Mouse (Mus musculus): ENCODE results near the gene Zfp414. TPM values are rescaled to one million over a fixed set of nuclear protein-coding genes. Genes with fewer than 3 reads are reported as not detected.
"Not testable (repeated sequence)": the region's sequence is repeated elsewhere in the genome, so short reads cannot be mapped to it uniquely, and the experiment has no call there.

Gene Zfp414
- polyA plus RNA-seq (2016; fragmentation: Nextera tagmentation; extraction: Ambion mirVana), result 54.3 and 67.0 TPM in 2 replicates

GRCm38 (mm10) chr17:33628621-33629486 is at the start of gene Zfp414:
Gene Zfp414 (plus strand): TSS chr17:33629090.
- H3K27me3 ChIP-seq (ENCODE audit: low read depth, poor library complexity, severe bottlenecking), result no peaks in the 10 kb centered on the region
- peaks cover 26% of the 10 kb centered on the region for H3K4me1 ChIP-seq
- H3K36me3 ChIP-seq, result peaks cover 33% of the 10 kb centered on the region
- H3K9me3 ChIP-seq (replicated peaks), result no peaks in the 10 kb centered on the region
- peak within 1 kb of the TSS; percentile 98 for H3K27ac ChIP-seq (replicated peaks)
- 2% methylated on average over 35 of the region's 35 CpGs for WGBS
- DNase-seq (ENCODE audit: low spot score), result peak; percentile 92
- peak within 1 kb of the TSS; percentile 77 for H3K4me3 ChIP-seq

- no peak overlapping the region for H3K27ac ChIP-seq (replicated peaks)
- DNase-seq (ENCODE audit: low spot score), result no peak
- no peaks in the 10 kb centered on the region for H3K27me3 ChIP-seq (ENCODE audit: low read depth, poor library complexity, severe bottlenecking)
- WGBS, result 92% methylated on average over 4 of the region's 4 CpGs
- no peaks in the 10 kb centered on the region for H3K36me3 ChIP-seq
- H3K4me1 ChIP-seq, result no peaks in the 10 kb centered on the region
- H3K4me3 ChIP-seq, result no peak overlapping the region
- no peaks in the 10 kb centered on the region for H3K9me3 ChIP-seq (replicated peaks)
Observed at GRCm38 (mm10) chr17:33584061-33584460, 44.8 kb upstream of the Zfp414 start.

- no peak for DNase-seq (ENCODE audit: low spot score)
- Histone ChIP-seq H3K9me3 (replicated peaks) (no peaks in the 10 kb centered on the region), H3K4me1 (no peaks in the 10 kb centered on the region), H3K4me3 (no peak overlapping the region), H3K27ac (replicated peaks) (no peak overlapping the region), H3K36me3 (no peaks in the 10 kb centered on the region), H3K27me3 (ENCODE audit: low read depth, poor library complexity, severe bottlenecking) (no peaks in the 10 kb centered on the region)
- 74% methylated on average over 17 of the region's 17 CpGs for WGBS
Observed at GRCm38 (mm10) chr17:33586011-33586410, 42.9 kb upstream of the Zfp414 start.

GRCm38 (mm10) chr17:33597271-33597670 is 31.6 kb upstream of the Zfp414 start:
- H3K4me3 ChIP-seq, result no peak overlapping the region
- H3K27ac ChIP-seq (replicated peaks), result no peak overlapping the region
- no peaks in the 10 kb centered on the region for H3K27me3 ChIP-seq (ENCODE audit: low read depth, poor library complexity, severe bottlenecking)
- H3K4me1 ChIP-seq, result no peaks in the 10 kb centered on the region
- no peaks in the 10 kb centered on the region for H3K36me3 ChIP-seq
- peaks cover 15% of the 10 kb centered on the region for H3K9me3 ChIP-seq (replicated peaks)
- DNase-seq (ENCODE audit: low spot score), result no peak

GRCm38 (mm10) chr17:33598506-33598905 is 30.4 kb upstream of the Zfp414 start:
- Histone ChIP-seq H3K27me3 (ENCODE audit: low read depth, poor library complexity, severe bottlenecking) (no peaks in the 10 kb centered on the region), H3K4me1 (no peaks in the 10 kb centered on the region), H3K36me3 (no peaks in the 10 kb centered on the region), H3K4me3 (no peak overlapping the region), H3K9me3 (replicated peaks) (peaks cover 15% of the 10 kb centered on the region), H3K27ac (replicated peaks) (no peak overlapping the region)
- no peak for DNase-seq (ENCODE audit: low spot score)
- WGBS, result 90% methylated on average over 5 of the region's 5 CpGs

- Histone ChIP-seq H3K36me3 (no peaks in the 10 kb centered on the region), H3K4me1 (no peaks in the 10 kb centered on the region), H3K27me3 (ENCODE audit: low read depth, poor library complexity, severe bottlenecking) (no peaks in the 10 kb centered on the region), H3K9me3 (replicated peaks) (peaks cover 15% of the 10 kb centered on the region), H3K4me3 (no peak overlapping the region), H3K27ac (replicated peaks) (no peak overlapping the region)
- 87% methylated on average over 8 of the region's 8 CpGs for WGBS
- no peak for DNase-seq (ENCODE audit: low spot score)
Observed at GRCm38 (mm10) chr17:33599836-33600475, 28.9 kb upstream of the Zfp414 start.

- no peak overlapping the region for H3K27ac ChIP-seq (replicated peaks)
- H3K36me3 ChIP-seq, result no peaks in the 10 kb centered on the region
- 78% methylated on average over 3 of the region's 3 CpGs for WGBS
- peaks cover 15% of the 10 kb centered on the region for H3K9me3 ChIP-seq (replicated peaks)
- H3K4me3 ChIP-seq, result no peak overlapping the region
- no peaks in the 10 kb centered on the region for H3K4me1 ChIP-seq
- no peak for DNase-seq (ENCODE audit: low spot score)
- no peaks in the 10 kb centered on the region for H3K27me3 ChIP-seq (ENCODE audit: low read depth, poor library complexity, severe bottlenecking)
Observed at GRCm38 (mm10) chr17:33600831-33601230, 28.1 kb upstream of the Zfp414 start.

GRCm38 (mm10) chr17:33601947-33602346 is 26.9 kb upstream of the Zfp414 start:
- Histone ChIP-seq H3K9me3 (replicated peaks) (peaks cover 15% of the 10 kb centered on the region), H3K4me3 (no peak overlapping the region), H3K27ac (replicated peaks) (no peak overlapping the region), H3K36me3 (no peaks in the 10 kb centered on the region), H3K27me3 (ENCODE audit: low read depth, poor library complexity, severe bottlenecking) (no peaks in the 10 kb centered on the region), H3K4me1 (no peaks in the 10 kb centered on the region)
- DNase-seq (ENCODE audit: low spot score), result no peak
- WGBS, result 87% methylated on average over 12 of the region's 12 CpGs

GRCm38 (mm10) chr17:33607273-33607672 is 21.6 kb upstream of the Zfp414 start:
- WGBS, result 91% methylated on average over 2 of the region's 2 CpGs

GRCm38 (mm10) chr17:33610548-33610947 is 18.3 kb upstream of the Zfp414 start:
- H3K27me3 ChIP-seq (ENCODE audit: low read depth, poor library complexity, severe bottlenecking), result no peaks in the 10 kb centered on the region
- 91% methylated on average over 7 of the region's 7 CpGs for WGBS
- H3K27ac ChIP-seq (replicated peaks), result no peak overlapping the region
- no peaks in the 10 kb centered on the region for H3K9me3 ChIP-seq (replicated peaks)
- no peak overlapping the region for H3K4me3 ChIP-seq
- no peaks in the 10 kb centered on the region for H3K36me3 ChIP-seq
- DNase-seq (ENCODE audit: low spot score), result no peak
- H3K4me1 ChIP-seq, result no peaks in the 10 kb centered on the region

More at GRCm38 (mm10) chr17:33607273-33607672, 21.6 kb upstream of the Zfp414 start:
- DNase-seq (ENCODE audit: low spot score), result no peak
- no peaks in the 10 kb centered on the region for H3K4me1 ChIP-seq
- no peaks in the 10 kb centered on the region for H3K9me3 ChIP-seq (replicated peaks)
- no peak overlapping the region for H3K4me3 ChIP-seq
- H3K27me3 ChIP-seq (ENCODE audit: low read depth, poor library complexity, severe bottlenecking), result no peaks in the 10 kb centered on the region
- H3K36me3 ChIP-seq, result no peaks in the 10 kb centered on the region
- no peak overlapping the region for H3K27ac ChIP-seq (replicated peaks)

- H3K9me3 ChIP-seq (replicated peaks); DNase-seq (ENCODE audit: low spot score); H3K27me3 ChIP-seq (ENCODE audit: low read depth, poor library complexity, severe bottlenecking); H3K4me3 ChIP-seq; H3K27ac ChIP-seq (replicated peaks); H3K4me1 ChIP-seq; H3K36me3 ChIP-seq: not testable (repeated sequence)
- 89% methylated on average over 5 of the region's 5 CpGs for WGBS
Observed at GRCm38 (mm10) chr17:33613726-33614125, 15.2 kb upstream of the Zfp414 start.

GRCm38 (mm10) chr17:33627281-33627680 is 1.6 kb upstream of the Zfp414 start:
- H3K27ac ChIP-seq (replicated peaks), result no peak overlapping the region
- no peaks in the 10 kb centered on the region for H3K9me3 ChIP-seq (replicated peaks)
- no peak overlapping the region for H3K4me3 ChIP-seq
- no peaks in the 10 kb centered on the region for H3K27me3 ChIP-seq (ENCODE audit: low read depth, poor library complexity, severe bottlenecking)
- peaks cover 21% of the 10 kb centered on the region for H3K36me3 ChIP-seq
- WGBS, result 93% methylated on average over 3 of the region's 3 CpGs
- DNase-seq (ENCODE audit: low spot score), result no peak
- H3K4me1 ChIP-seq, result peaks cover 26% of the 10 kb centered on the region

GRCm38 (mm10) chr17:33629487-33630125 is 716 bp downstream of the Zfp414 start:
- Histone ChIP-seq H3K27me3 (ENCODE audit: low read depth, poor library complexity, severe bottlenecking) (no peaks in the 10 kb centered on the region), H3K4me3 (peak overlapping the region; percentile 77), H3K27ac (replicated peaks) (peak overlapping the region; percentile 98), H3K9me3 (replicated peaks) (no peaks in the 10 kb centered on the region), H3K36me3 (peaks cover 39% of the 10 kb centered on the region), H3K4me1 (peaks cover 26% of the 10 kb centered on the region)
- 78% methylated on average over 12 of the region's 12 CpGs for WGBS
- DNase-seq (ENCODE audit: low spot score), result no peak
